Mouse (Mus musculus): Measurements from ENCODE around the gene Ppp1cc.
A peak's percentile ranks its signal among the peaks of the same experiment; 100 is the strongest.
"Not testable (repeated sequence)": the region's sequence is repeated elsewhere in the genome, so short reads cannot be mapped to it uniquely, and the experiment has no call there.

The Ppp1cc gene

DNA sequence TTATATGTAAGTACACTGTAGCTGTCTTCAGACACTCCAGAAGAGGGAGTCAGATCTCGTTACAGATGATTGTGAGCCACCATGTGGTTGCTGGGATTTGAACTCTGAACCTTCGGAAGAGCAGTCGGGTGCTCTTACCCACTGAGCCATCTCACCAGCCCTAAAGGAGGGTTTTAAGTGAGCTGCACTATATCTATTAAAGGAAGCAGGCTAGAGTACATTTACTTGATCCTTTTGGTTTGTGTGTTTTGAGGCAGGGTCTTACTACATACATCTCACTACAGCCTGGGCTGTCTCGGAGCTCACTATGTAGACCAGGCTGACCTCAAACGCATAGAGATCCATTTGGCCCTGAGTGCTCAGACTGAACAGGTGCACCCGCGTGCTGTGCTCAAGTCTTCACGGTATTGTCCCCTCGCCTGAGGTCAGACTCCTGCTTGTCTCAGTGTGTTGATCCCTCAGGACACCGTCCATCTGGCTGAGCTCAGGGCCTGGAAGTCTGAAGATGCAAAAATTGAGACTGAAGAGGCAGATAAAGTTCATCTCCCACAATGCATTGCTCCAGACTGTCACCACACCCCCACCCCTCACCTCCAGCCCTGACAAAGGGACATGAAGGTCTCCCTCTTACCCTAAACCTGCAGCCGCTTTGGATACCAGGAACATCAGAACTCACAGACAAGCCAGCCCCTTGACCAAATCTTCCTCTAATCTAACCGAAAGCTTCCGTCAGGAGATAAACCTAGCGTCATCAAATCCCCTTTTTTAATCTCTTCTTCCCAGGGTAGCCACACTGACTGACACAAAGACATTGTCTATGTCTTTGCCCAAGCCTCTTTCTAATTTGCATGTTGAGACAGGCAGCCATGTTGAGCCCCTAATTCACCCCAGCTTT is 23.4 kb upstream of the Ppp1cc start:
- Histone ChIP-seq H3K36me3 (ENCODE audit: insufficient read depth, low read length) (no peaks in the 10 kb centered on the region), H3K4me3 (replicated peaks; ENCODE audit: low read length) (no peak overlapping the region), H3K4me1 (replicated peaks; ENCODE audit: low read depth, low read length) (peaks cover 62% of the 10 kb centered on the region), H3K9me3 (ENCODE audit: low read length) (no peaks in the 10 kb centered on the region), H3K27me3 (ENCODE audit: insufficient read depth, low read length) (no peaks in the 10 kb centered on the region)
- TF ChIP-seq POU5F1 (IDR thresholded peaks at IDR 0.05; ENCODE audit: borderline replicate concordance, low read length) (no peak), NANOG (IDR thresholded peaks at IDR 0.05; ENCODE audit: borderline replicate concordance, low read length) (no peak), CTCF (conservative IDR thresholded peaks at IDR 0.05; ENCODE audit: low read length) (no peak)

DNA sequence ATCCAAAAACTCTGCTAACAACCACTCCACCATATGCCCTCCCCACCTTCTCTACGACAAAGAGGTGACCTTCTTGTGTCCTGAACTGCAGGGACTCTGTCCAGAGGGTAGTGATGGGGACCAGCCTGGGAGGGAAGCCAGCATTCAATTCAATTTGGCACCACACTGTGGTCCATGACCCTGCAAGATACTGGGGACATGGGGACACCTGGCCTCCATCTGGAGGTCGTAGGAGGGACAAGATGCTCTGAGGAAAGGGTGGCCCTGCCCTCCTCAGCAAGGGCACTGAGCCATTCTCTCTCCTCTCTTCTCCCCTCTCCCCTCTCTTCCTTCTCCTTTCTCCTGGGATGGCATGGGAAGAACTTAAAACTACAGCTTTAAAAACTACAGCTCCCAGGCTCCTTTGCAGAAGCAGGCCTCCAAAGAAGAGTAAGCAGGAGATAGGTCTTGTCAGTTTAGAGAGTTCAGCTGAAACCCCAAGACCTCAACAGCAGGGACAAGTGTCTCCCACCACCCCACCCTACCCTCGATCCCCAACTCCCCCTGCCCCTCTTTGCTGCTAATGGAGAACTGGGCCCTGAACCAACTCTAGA is 22.7 kb upstream of the Ppp1cc start:
- H3K4me1 ChIP-seq (replicated peaks; ENCODE audit: low read depth, low read length), result peaks cover 55% of the 10 kb centered on the region
- H3K36me3 ChIP-seq (ENCODE audit: insufficient read depth, low read length), result no peaks in the 10 kb centered on the region
- no peak for TF ChIP-seq CTCF (conservative IDR thresholded peaks at IDR 0.05; ENCODE audit: low read length)
- TF ChIP-seq POU5F1 (IDR thresholded peaks at IDR 0.05; ENCODE audit: borderline replicate concordance, low read length), result no peak
- TF ChIP-seq NANOG (IDR thresholded peaks at IDR 0.05; ENCODE audit: borderline replicate concordance, low read length), result no peak

GRCm38 (mm10) chr5:122136508-122137408 is 21.3 kb upstream of the Ppp1cc start:
- Histone ChIP-seq H3K4me3 (replicated peaks; ENCODE audit: low read length) (no peak overlapping the region), H3K9me3 (ENCODE audit: low read length) (no peaks in the 10 kb centered on the region), H3K27me3 (ENCODE audit: insufficient read depth, low read length) (no peaks in the 10 kb centered on the region), H3K4me1 (replicated peaks; ENCODE audit: low read depth, low read length) (peaks cover 41% of the 10 kb centered on the region), H3K36me3 (ENCODE audit: insufficient read depth, low read length) (no peaks in the 10 kb centered on the region)
- TF ChIP-seq CTCF (conservative IDR thresholded peaks at IDR 0.05; ENCODE audit: low read length), result no peak
- no peak for TF ChIP-seq POU5F1 (IDR thresholded peaks at IDR 0.05; ENCODE audit: borderline replicate concordance, low read length)
- TF ChIP-seq NANOG (IDR thresholded peaks at IDR 0.05; ENCODE audit: borderline replicate concordance, low read length), result no peak

More for the DNA sequence above, 22.7 kb upstream of the Ppp1cc start:
- no peaks in the 10 kb centered on the region for H3K9me3 ChIP-seq (ENCODE audit: low read length)
- no peak overlapping the region for H3K4me3 ChIP-seq (replicated peaks; ENCODE audit: low read length)
- no peaks in the 10 kb centered on the region for H3K27me3 ChIP-seq (ENCODE audit: insufficient read depth, low read length)

GRCm38 (mm10) chr5:122138856-122139255 is 19.2 kb upstream of the Ppp1cc start:
- Histone ChIP-seq H3K27me3 (ENCODE audit: insufficient read depth, low read length) (no peaks in the 10 kb centered on the region), H3K4me3 (replicated peaks; ENCODE audit: low read length) (0 out of 2 replicates have a peak overlapping the region, but pooled peaks have one; percentile 17), H3K4me1 (replicated peaks; ENCODE audit: low read depth, low read length) (peaks cover 32% of the 10 kb centered on the region), H3K36me3 (ENCODE audit: insufficient read depth, low read length) (no peaks in the 10 kb centered on the region), H3K9me3 (ENCODE audit: low read length) (no peaks in the 10 kb centered on the region)
- TF ChIP-seq POU5F1 (IDR thresholded peaks at IDR 0.05; ENCODE audit: borderline replicate concordance, low read length) (no peak), NANOG (IDR thresholded peaks at IDR 0.05; ENCODE audit: borderline replicate concordance, low read length) (no peak), CTCF (conservative IDR thresholded peaks at IDR 0.05; ENCODE audit: low read length) (no peak)

DNA sequence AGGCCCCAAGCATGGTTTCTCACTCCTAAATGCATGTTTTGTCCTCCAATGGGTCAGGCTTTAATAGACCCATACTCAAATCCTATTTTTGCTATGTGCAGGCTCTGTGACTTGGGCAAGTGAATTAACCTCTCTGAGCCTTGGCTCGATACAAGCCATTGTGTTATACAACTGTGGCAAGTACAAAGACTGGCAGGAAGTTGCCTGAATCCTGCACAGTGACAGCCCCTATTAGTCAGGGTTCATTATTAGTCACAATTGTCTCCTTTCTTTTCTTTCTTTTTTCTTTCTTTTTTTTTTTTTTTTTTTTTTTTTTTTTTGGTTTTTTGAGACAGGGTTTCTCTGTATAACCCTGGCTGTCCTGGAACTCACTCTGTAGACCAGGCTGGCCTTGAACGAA is 18.3 kb upstream of the Ppp1cc start:
- H3K36me3 ChIP-seq (ENCODE audit: insufficient read depth, low read length); H3K4me3 ChIP-seq (replicated peaks; ENCODE audit: low read length); H3K9me3 ChIP-seq (ENCODE audit: low read length); H3K27me3 ChIP-seq (ENCODE audit: insufficient read depth, low read length): not testable (repeated sequence)
- H3K4me1 ChIP-seq (replicated peaks; ENCODE audit: low read depth, low read length), result peaks cover 33% of the 10 kb centered on the region

- Histone ChIP-seq H3K9me3 (ENCODE audit: low read length) (no peaks in the 10 kb centered on the region), H3K4me3 (replicated peaks; ENCODE audit: low read length) (no peak within 1 kb of the TSS), H3K4me1 (replicated peaks; ENCODE audit: low read depth, low read length) (peaks cover 31% of the 10 kb centered on the region), H3K27me3 (ENCODE audit: insufficient read depth, low read length) (no peaks in the 10 kb centered on the region), H3K36me3 (ENCODE audit: insufficient read depth, low read length) (no peaks in the 10 kb centered on the region)
- TF ChIP-seq CTCF (conservative IDR thresholded peaks at IDR 0.05; ENCODE audit: low read length) (no peak), NANOG (IDR thresholded peaks at IDR 0.05; ENCODE audit: borderline replicate concordance, low read length) (no peak), POU5F1 (IDR thresholded peaks at IDR 0.05; ENCODE audit: borderline replicate concordance, low read length) (no peak)
Measured at GRCm38 (mm10) chr5:122140723-122141122, 17.4 kb upstream of the Ppp1cc start, which contains the start of gene Ccdc63. Gene Ccdc63, minus strand, starts transcription at chr5:122140823.

DNA sequence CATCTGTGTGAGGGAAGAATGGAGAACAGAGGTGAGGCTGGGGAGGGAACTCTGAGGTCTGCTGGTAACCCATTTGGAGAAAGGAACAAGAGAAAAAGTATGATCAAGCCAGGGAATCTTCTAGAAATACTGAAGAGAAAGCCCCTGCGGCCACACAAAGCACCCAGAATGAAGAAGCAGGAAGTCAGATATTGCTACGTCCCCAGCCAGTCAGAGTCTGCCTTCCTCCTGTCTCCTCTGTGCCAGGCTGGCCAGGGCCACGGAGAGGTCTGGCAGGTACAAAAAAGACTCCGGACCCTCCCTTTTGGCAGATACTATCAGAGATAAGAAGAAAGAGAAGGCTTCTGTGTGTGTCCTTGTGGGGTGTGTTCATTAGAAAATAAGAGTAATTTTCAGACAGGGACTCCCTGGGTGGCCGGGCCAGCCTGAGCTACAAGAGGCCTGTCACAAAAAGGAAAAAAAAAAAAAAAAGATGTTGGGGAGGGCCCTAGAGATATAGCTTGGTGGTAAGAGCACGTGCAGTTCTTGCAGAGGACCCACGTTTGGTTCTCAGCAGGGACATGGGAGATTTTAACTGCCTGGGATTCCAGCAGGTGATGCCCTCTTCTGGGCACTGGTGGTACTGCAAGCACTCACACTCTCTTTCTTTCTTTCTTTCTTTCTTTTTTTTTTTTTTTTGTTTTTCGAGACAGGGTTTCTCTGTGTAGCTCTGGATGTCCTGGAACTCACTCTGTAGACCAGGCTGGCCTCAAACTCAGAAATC is 15.7 kb upstream of the Ppp1cc start:
- TF ChIP-seq CTCF (conservative IDR thresholded peaks at IDR 0.05; ENCODE audit: low read length) (peak; percentile 70), POU5F1 (IDR thresholded peaks at IDR 0.05; ENCODE audit: borderline replicate concordance, low read length) (no peak)
- no peaks in the 10 kb centered on the region for H3K27me3 ChIP-seq (ENCODE audit: insufficient read depth, low read length)
- H3K4me1 ChIP-seq (replicated peaks; ENCODE audit: low read depth, low read length), result peaks cover 47% of the 10 kb centered on the region
- H3K9me3 ChIP-seq (ENCODE audit: low read length), result no peaks in the 10 kb centered on the region
- H3K36me3 ChIP-seq (ENCODE audit: insufficient read depth, low read length), result no peaks in the 10 kb centered on the region
- no peak overlapping the region for H3K4me3 ChIP-seq (replicated peaks; ENCODE audit: low read length)

Data from E14TG2a.4 (cell line).